Mouse (Mus musculus) bone marrow, adult 2 months (tissue): ENCODE results near the gene Map2k5.

Experiments
- CTCF ChIP-seq: fragments of 200-500 bp; IDR thresholded peaks from 2 replicates; pipeline ENCODE4 v1.5.1; 2011; ENCODE audit warnings: low read length, control low read depth; ENCODE audit not compliant: control insufficient read depth, insufficient read depth
- POLR2A ChIP-seq: fragments of 200-500 bp; IDR thresholded peaks from 2 replicates; pipeline ENCODE4 v1.6.1; 2011; ENCODE audit warnings: low read depth, mild to moderate bottlenecking, control low read depth, low read length, borderline replicate concordance; ENCODE audit not compliant: control insufficient read depth

- no peak for TF ChIP-seq CTCF
- TF ChIP-seq POLR2A: no peak
Observed at GRCm38 (mm10) chr9:63246568-63247169, 131.0 kb downstream of the Map2k5 start.
